Mouse (Mus musculus): ENCODE measurements around the gene Dusp3. TPM values are rescaled to one million over a fixed set of nuclear protein-coding genes. Genes with fewer than 3 reads are reported as not detected.
A peak's percentile ranks its signal among the peaks of the same experiment; 100 is the strongest.

Dusp3 gene
- polyA plus RNA-seq, 1 experiment from 2014 or later = 26.2 TPM

DNA sequence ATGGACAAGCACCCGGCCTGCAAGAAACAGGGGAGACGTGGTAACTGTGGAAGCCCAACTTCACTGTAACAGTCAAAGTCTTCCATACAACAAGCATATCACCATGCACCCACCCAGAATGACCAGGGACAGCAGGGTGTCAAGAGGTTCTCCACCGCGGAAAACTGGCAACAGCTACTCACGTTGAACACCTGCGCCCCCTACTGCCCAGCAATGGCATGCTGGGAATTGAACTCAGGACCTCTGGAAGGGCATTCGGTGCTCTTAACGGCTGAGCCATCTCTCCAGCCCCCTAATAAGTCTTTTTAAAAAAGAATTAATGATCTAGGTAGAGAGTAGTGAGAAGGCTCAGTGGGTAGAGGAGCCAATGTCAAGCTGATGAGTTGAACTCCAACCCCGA lies 11.9 kb downstream of the Dusp3 start:
- 49% methylated on average over 9 of the region's 9 CpGs for WGBS
- H3K36me3 ChIP-seq = 0 out of 2 replicates have a peak, but pooled peaks cover 3% of the 10 kb centered on the region
- ATAC-seq (ENCODE audit: insufficient number of reproducible peaks, low FRiP score, low TSS enrichment, low read depth) = no peak
- H3K4me3 ChIP-seq (replicated peaks) = no peak overlapping the region
- no peaks in the 10 kb centered on the region; the same call in 1 of the 2 replicates for H3K27me3 ChIP-seq
- H3K4me1 ChIP-seq = peaks cover 4% of the 10 kb centered on the region; the same call in 1 of the 2 replicates
- H3K9me3 ChIP-seq (replicated peaks) = no peaks in the 10 kb centered on the region
- no peak overlapping the region for H3K9ac ChIP-seq
- no peak overlapping the region for H3K4me2 ChIP-seq (replicated peaks)
- H3K27ac ChIP-seq (replicated peaks) = no peak overlapping the region

GRCm38 (mm10) chr11:101974181-101974580 lies 12.6 kb downstream of the Dusp3 start:
- WGBS = 45% methylated on average over 6 of the region's 6 CpGs
- H3K4me1 ChIP-seq = peaks cover 4% of the 10 kb centered on the region; the same call in 1 of the 2 replicates
- no peaks in the 10 kb centered on the region for H3K9me3 ChIP-seq (replicated peaks)
- H3K4me2 ChIP-seq (replicated peaks) = no peak overlapping the region
- no peak overlapping the region for H3K4me3 ChIP-seq (replicated peaks)
- H3K9ac ChIP-seq = no peak overlapping the region
- H3K36me3 ChIP-seq = 0 out of 2 replicates have a peak, but pooled peaks cover 2% of the 10 kb centered on the region
- ATAC-seq (ENCODE audit: insufficient number of reproducible peaks, low FRiP score, low TSS enrichment, low read depth) = no peak
- H3K27me3 ChIP-seq = no peaks in the 10 kb centered on the region; the same call in 1 of the 2 replicates
- no peak overlapping the region for H3K27ac ChIP-seq (replicated peaks)

- WGBS = 69% methylated on average over 9 of the region's 9 CpGs
- no peak for ATAC-seq (ENCODE audit: insufficient number of reproducible peaks, low FRiP score, low TSS enrichment, low read depth)
These were observed 13.3 kb downstream of the Dusp3 start for GRCm38 (mm10) chr11:101973496-101973895.

GRCm38 (mm10) chr11:101972651-101973050 lies 14.2 kb downstream of the Dusp3 start:
- no peak for ATAC-seq (ENCODE audit: insufficient number of reproducible peaks, low FRiP score, low TSS enrichment, low read depth)
- WGBS = 76% methylated on average over 5 of the region's 5 CpGs
- Histone ChIP-seq H3K27me3 (peaks cover 7% of the 10 kb centered on the region), H3K4me3 (replicated peaks) (no peak overlapping the region), H3K4me2 (replicated peaks) (no peak overlapping the region), H3K9ac (no peak overlapping the region), H3K27ac (replicated peaks) (no peak overlapping the region), H3K4me1 (peaks cover 4% of the 10 kb centered on the region; the same call in 1 of the 2 replicates), H3K36me3 (no peaks in the 10 kb centered on the region), H3K9me3 (replicated peaks) (no peaks in the 10 kb centered on the region)

More at GRCm38 (mm10) chr11:101973496-101973895, 13.3 kb downstream of the Dusp3 start:
- Histone ChIP-seq H3K4me2 (replicated peaks) (no peak overlapping the region), H3K4me3 (replicated peaks) (no peak overlapping the region), H3K9me3 (replicated peaks) (no peaks in the 10 kb centered on the region), H3K4me1 (peaks cover 4% of the 10 kb centered on the region; the same call in 1 of the 2 replicates), H3K36me3 (no peaks in the 10 kb centered on the region), H3K27me3 (no peaks in the 10 kb centered on the region; the same call in 1 of the 2 replicates), H3K9ac (no peak overlapping the region), H3K27ac (replicated peaks) (no peak overlapping the region)

DNA sequence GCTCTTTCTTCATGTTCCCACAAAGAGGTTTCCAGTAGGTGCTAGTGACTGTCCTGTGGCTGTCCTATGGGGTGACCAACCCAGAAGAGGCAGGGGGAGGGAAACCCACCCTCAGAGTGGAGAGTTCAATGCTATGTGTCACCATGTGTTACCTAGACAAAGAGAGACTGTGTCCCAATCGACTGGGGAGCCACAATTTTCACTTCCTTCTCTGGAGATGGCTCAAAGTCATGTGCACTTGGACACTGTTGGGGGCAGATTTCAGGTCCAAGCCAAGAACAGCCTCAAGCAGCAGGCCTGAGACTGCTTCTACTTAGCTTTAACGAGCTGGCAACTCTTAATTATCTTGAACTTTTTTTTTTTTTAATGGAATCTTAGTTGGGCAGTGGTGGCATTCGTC lies 14.7 kb downstream of the Dusp3 start:
- no peaks in the 10 kb centered on the region for H3K36me3 ChIP-seq
- H3K9ac ChIP-seq = no peak overlapping the region
- H3K27ac ChIP-seq (replicated peaks) = no peak overlapping the region
- H3K27me3 ChIP-seq = peaks cover 12% of the 10 kb centered on the region
- ATAC-seq (ENCODE audit: insufficient number of reproducible peaks, low FRiP score, low TSS enrichment, low read depth) = no peak
- H3K4me2 ChIP-seq (replicated peaks) = no peak overlapping the region
- H3K9me3 ChIP-seq (replicated peaks) = no peaks in the 10 kb centered on the region
- 68% methylated on average over 3 of the region's 3 CpGs for WGBS
- peaks cover 4% of the 10 kb centered on the region; the same call in 1 of the 2 replicates for H3K4me1 ChIP-seq
- H3K4me3 ChIP-seq (replicated peaks) = no peak overlapping the region

- Histone ChIP-seq H3K4me2 (replicated peaks) (no peak overlapping the region), H3K4me3 (replicated peaks) (no peak overlapping the region), H3K9ac (no peak overlapping the region), H3K27me3 (peaks cover 17% of the 10 kb centered on the region), H3K27ac (replicated peaks) (no peak overlapping the region), H3K9me3 (replicated peaks) (no peaks in the 10 kb centered on the region), H3K36me3 (no peaks in the 10 kb centered on the region), H3K4me1 (peaks cover 4% of the 10 kb centered on the region; the same call in 1 of the 2 replicates)
- ATAC-seq (ENCODE audit: insufficient number of reproducible peaks, low FRiP score, low TSS enrichment, low read depth) = no peak
- WGBS = 35% methylated on average over 3 of the region's 3 CpGs
These were observed 15.4 kb downstream of the Dusp3 start for GRCm38 (mm10) chr11:101971410-101971809.

- Histone ChIP-seq H3K36me3 (no peaks in the 10 kb centered on the region), H3K4me2 (replicated peaks) (no peak overlapping the region), H3K4me1 (peaks cover 9% of the 10 kb centered on the region; the same call in 1 of the 2 replicates), H3K9me3 (replicated peaks) (no peaks in the 10 kb centered on the region), H3K27me3 (peaks cover 32% of the 10 kb centered on the region), H3K27ac (replicated peaks) (no peak overlapping the region), H3K9ac (no peak overlapping the region), H3K4me3 (replicated peaks) (no peak overlapping the region)
- no peak for ATAC-seq (ENCODE audit: insufficient number of reproducible peaks, low FRiP score, low TSS enrichment, low read depth)
- WGBS = 76% methylated on average over 13 of the region's 13 CpGs
These were observed 17.0 kb downstream of the Dusp3 start for GRCm38 (mm10) chr11:101969835-101970234.

- H3K36me3 ChIP-seq = no peaks in the 10 kb centered on the region
- H3K4me2 ChIP-seq (replicated peaks) = no peak overlapping the region
- no peaks in the 10 kb centered on the region for H3K9me3 ChIP-seq (replicated peaks)
- 0% methylated on average over 5 of the region's 5 CpGs for WGBS
- peak; percentile 74; the same call in 1 of the 2 replicates for ATAC-seq (ENCODE audit: insufficient number of reproducible peaks, low FRiP score, low TSS enrichment, low read depth)
- no peak overlapping the region for H3K4me3 ChIP-seq (replicated peaks)
- H3K27me3 ChIP-seq = peaks cover 43% of the 10 kb centered on the region
- no peak overlapping the region for H3K27ac ChIP-seq (replicated peaks)
- peaks cover 15% of the 10 kb centered on the region for H3K4me1 ChIP-seq
- H3K9ac ChIP-seq = no peak overlapping the region
These were observed 18.0 kb downstream of the Dusp3 start for GRCm38 (mm10) chr11:101968791-101969190.

- H3K4me3 ChIP-seq (replicated peaks) = no peak overlapping the region
- peaks cover 20% of the 10 kb centered on the region for H3K4me1 ChIP-seq
- 18% methylated on average over 7 of the region's 7 CpGs for WGBS
- H3K9me3 ChIP-seq (replicated peaks) = no peaks in the 10 kb centered on the region
- ATAC-seq (ENCODE audit: insufficient number of reproducible peaks, low FRiP score, low TSS enrichment, low read depth) = no peak
- no peak overlapping the region for H3K4me2 ChIP-seq (replicated peaks)
- no peak overlapping the region for H3K9ac ChIP-seq
- no peak overlapping the region for H3K27ac ChIP-seq (replicated peaks)
- peaks cover 48% of the 10 kb centered on the region for H3K27me3 ChIP-seq
- no peaks in the 10 kb centered on the region for H3K36me3 ChIP-seq
These were observed 18.5 kb downstream of the Dusp3 start for GRCm38 (mm10) chr11:101968311-101968710.

- no peak for ATAC-seq (ENCODE audit: insufficient number of reproducible peaks, low FRiP score, low TSS enrichment, low read depth)
- H3K4me2 ChIP-seq (replicated peaks) = no peak within 1 kb of the TSS
- H3K4me1 ChIP-seq = peaks cover 30% of the 10 kb centered on the region
- peaks cover 56% of the 10 kb centered on the region for H3K27me3 ChIP-seq
- WGBS = 27% methylated on average over 10 of the region's 10 CpGs
- no peak within 1 kb of the TSS for H3K9ac ChIP-seq
- H3K27ac ChIP-seq (replicated peaks) = no peak within 1 kb of the TSS
- H3K9me3 ChIP-seq (replicated peaks) = no peaks in the 10 kb centered on the region
- no peak within 1 kb of the TSS for H3K4me3 ChIP-seq (replicated peaks)
- no peaks in the 10 kb centered on the region for H3K36me3 ChIP-seq
These were observed 19.7 kb downstream of the Dusp3 start, which contains the start of gene Sost for GRCm38 (mm10) chr11:101966965-101967614. Gene Sost (minus strand): TSS chr11:101967015.

- Histone ChIP-seq H3K27me3 (peaks cover 72% of the 10 kb centered on the region), H3K9ac (no peak overlapping the region), H3K9me3 (replicated peaks) (no peaks in the 10 kb centered on the region), H3K36me3 (no peaks in the 10 kb centered on the region), H3K4me2 (replicated peaks) (no peak overlapping the region), H3K4me3 (replicated peaks) (no peak overlapping the region), H3K27ac (replicated peaks) (no peak overlapping the region), H3K4me1 (peaks cover 32% of the 10 kb centered on the region)
- no peak for ATAC-seq (ENCODE audit: insufficient number of reproducible peaks, low FRiP score, low TSS enrichment, low read depth)
- WGBS = 10% methylated on average over 2 of the region's 2 CpGs
These were observed 21.3 kb downstream of the Dusp3 start for GRCm38 (mm10) chr11:101965553-101965952.

DNA sequence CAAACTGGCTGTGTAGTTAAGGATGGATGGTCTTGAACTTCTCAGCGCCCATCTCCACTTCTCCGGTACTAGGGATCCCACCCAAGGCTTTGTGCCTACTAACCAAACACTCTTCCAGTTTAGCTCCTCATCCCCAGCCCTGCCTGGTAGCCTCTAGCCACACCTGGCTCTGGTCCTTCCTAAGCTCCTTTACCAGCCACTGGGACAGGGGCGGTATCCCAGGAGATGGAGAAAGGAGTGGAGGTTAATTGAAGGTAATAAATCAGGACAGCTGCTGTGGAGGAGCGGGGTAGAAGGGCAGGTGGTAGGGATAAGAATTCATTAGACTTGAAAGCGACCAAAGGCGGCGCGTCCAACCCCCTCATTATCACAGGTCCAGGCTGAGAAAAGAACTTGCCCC lies 22.2 kb downstream of the Dusp3 start:
- H3K27ac ChIP-seq (replicated peaks) = no peak overlapping the region
- no peaks in the 10 kb centered on the region for H3K36me3 ChIP-seq
- H3K4me2 ChIP-seq (replicated peaks) = no peak overlapping the region

More for the DNA sequence above, 22.2 kb downstream of the Dusp3 start:
- Histone ChIP-seq H3K4me3 (replicated peaks) (no peak overlapping the region), H3K27me3 (peaks cover 72% of the 10 kb centered on the region), H3K9ac (no peak overlapping the region), H3K9me3 (replicated peaks) (no peaks in the 10 kb centered on the region), H3K4me1 (peaks cover 32% of the 10 kb centered on the region)
- WGBS = 10% methylated on average over 8 of the region's 8 CpGs
- ATAC-seq (ENCODE audit: insufficient number of reproducible peaks, low FRiP score, low TSS enrichment, low read depth) = no peak

Data from embryonic facial prominence, embryonic 15.5 days (tissue).